Mouse (Mus musculus): ENCODE measurements around the gene Def6. TPM values are rescaled to one million over a fixed set of nuclear protein-coding genes. Genes with fewer than 3 reads are reported as not detected.

Gene Def6
- polyA plus RNA-seq, 1 experiment from 2014 or later = 2.4 TPM

- Histone ChIP-seq H3K4me2 (peak within 1 kb of the TSS; percentile 92), H3K9ac (peak within 1 kb of the TSS; percentile 91), H3K36me3 (ENCODE audit: insufficient read depth) (no peaks in the 10 kb centered on the region), H3K4me1 (ENCODE audit: insufficient read depth) (peaks cover 28% of the 10 kb centered on the region), H3K4me3 (ENCODE audit: low read depth, low read length) (peak within 1 kb of the TSS; percentile 82), H3K9me3 (ENCODE audit: low read depth, low read length) (no peaks in the 10 kb centered on the region), H3K27ac (ENCODE audit: low read depth) (peak within 1 kb of the TSS; percentile 95), H3K27me3 (ENCODE audit: insufficient read depth, low read length) (no peaks in the 10 kb centered on the region)
- DNase-seq = peak; percentile 96
- under 1% methylated on average over 79 of the region's 82 CpGs for WGBS
- peak; percentile 83 for ATAC-seq (ENCODE audit: insufficient read depth)
- TF ChIP-seq CTCF (IDR thresholded peaks at IDR 0.05; ENCODE audit: low read depth) = no peak
Observed at GRCm38 (mm10) chr17:28176775-28177539, 30.6 kb upstream of the Def6 start, which contains the start of gene Zfp523. Gene Zfp523 (plus strand): TSS chr17:28177129.

GRCm38 (mm10) chr17:28177540-28178046 lies 30.0 kb upstream of the Def6 start:
- Histone ChIP-seq H3K4me3 (ENCODE audit: low read depth, low read length) (peak overlapping the region; percentile 82), H3K4me2 (peak overlapping the region; percentile 92), H3K4me1 (ENCODE audit: insufficient read depth) (peaks cover 28% of the 10 kb centered on the region), H3K9me3 (ENCODE audit: low read depth, low read length) (no peaks in the 10 kb centered on the region), H3K36me3 (ENCODE audit: insufficient read depth) (no peaks in the 10 kb centered on the region), H3K27ac (ENCODE audit: low read depth) (peak overlapping the region; percentile 95), H3K27me3 (ENCODE audit: insufficient read depth, low read length) (no peaks in the 10 kb centered on the region), H3K9ac (peak overlapping the region; percentile 91)
- ATAC-seq (ENCODE audit: insufficient read depth) (peak; percentile 80), DNase-seq (peak; percentile 62)
- TF ChIP-seq CTCF (IDR thresholded peaks at IDR 0.05; ENCODE audit: low read depth) = no peak
- 6% methylated on average over 20 of the region's 22 CpGs for WGBS

DNA sequence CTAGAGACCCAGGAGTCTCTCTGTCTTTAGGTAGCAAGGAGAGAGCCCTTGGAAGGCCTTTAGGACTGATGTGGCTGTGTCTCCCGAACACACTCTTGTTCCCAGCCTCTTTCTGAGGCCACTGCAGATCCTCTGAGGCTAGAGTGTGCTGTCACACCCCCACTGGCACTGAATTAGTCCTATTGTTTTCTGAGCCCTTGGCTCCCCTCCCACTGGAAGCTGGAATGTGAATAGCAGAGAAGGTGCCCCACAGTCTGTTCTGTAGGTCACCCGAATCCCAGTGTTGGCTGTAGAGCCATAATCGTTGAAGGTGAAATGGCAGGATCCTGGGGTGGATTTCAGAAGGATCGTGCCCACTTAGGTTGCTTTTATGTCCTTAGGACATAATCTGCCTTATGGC lies 27.2 kb upstream of the Def6 start:
- Histone ChIP-seq H3K4me1 (ENCODE audit: insufficient read depth) (peaks cover 22% of the 10 kb centered on the region), H3K9me3 (ENCODE audit: low read depth, low read length) (no peaks in the 10 kb centered on the region), H3K4me3 (ENCODE audit: low read depth, low read length) (no peak overlapping the region), H3K36me3 (ENCODE audit: insufficient read depth) (no peaks in the 10 kb centered on the region), H3K27ac (ENCODE audit: low read depth) (no peak overlapping the region; the same call in 1 of the 2 replicates), H3K9ac (no peak overlapping the region), H3K27me3 (ENCODE audit: insufficient read depth, low read length) (no peaks in the 10 kb centered on the region), H3K4me2 (peak overlapping the region; percentile 4; the same call in 1 of the 2 replicates)
- DNase-seq (peak; percentile 39), ATAC-seq (ENCODE audit: insufficient read depth) (no peak)
- TF ChIP-seq CTCF (IDR thresholded peaks at IDR 0.05; ENCODE audit: low read depth) = no peak
- 57% methylated on average over 4 of the region's 4 CpGs for WGBS

DNA sequence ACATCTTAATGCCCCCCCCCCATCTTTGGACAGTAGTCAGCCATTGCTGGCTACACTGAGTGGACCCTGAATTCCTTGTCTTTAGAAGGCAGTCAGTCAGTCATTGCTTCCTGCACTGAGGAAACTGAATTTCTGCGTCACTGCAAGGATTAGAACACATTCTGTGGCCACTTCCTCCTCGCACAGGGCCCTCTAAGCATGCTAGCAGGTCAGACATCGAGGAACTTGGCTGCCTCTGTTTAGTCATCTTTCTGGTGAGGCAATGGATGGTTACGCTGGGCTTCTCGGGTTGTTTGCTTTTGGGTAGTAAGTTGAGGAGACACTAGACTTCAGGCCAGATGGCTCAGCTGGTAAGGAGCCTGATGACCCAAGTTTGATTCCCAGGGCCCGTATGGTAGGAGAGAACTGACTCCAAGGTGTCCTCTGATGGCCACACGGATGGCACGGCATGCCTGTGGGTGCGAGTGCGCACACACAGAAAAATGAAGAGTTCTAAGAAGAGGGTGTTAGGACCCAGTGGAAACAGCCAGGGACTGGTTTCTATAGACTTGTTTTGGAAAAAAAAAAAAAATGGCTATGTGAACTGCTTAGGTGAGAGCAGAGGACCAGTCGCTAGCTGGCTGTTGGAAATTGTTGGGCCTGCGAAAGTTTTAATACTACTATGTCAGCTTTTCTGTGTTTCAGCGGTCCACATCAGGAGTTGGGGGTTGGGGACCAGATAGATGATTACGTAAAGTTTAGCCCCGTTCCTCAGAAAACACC lies 26.6 kb upstream of the Def6 start:
- WGBS = 58% methylated on average over 15 of the region's 15 CpGs
- H3K4me3 ChIP-seq (ENCODE audit: low read depth, low read length) = no peak overlapping the region
- ATAC-seq (ENCODE audit: insufficient read depth) (no peak), DNase-seq (no peak)
- no peaks in the 10 kb centered on the region for H3K36me3 ChIP-seq (ENCODE audit: insufficient read depth)
- H3K27me3 ChIP-seq (ENCODE audit: insufficient read depth, low read length) = no peaks in the 10 kb centered on the region
- H3K27ac ChIP-seq (ENCODE audit: low read depth) = peak overlapping the region; percentile 1; the same call in 1 of the 2 replicates
- no peak overlapping the region for H3K9ac ChIP-seq
- H3K9me3 ChIP-seq (ENCODE audit: low read depth, low read length) = no peaks in the 10 kb centered on the region
- H3K4me1 ChIP-seq (ENCODE audit: insufficient read depth) = peaks cover 22% of the 10 kb centered on the region
- no peak for TF ChIP-seq CTCF (IDR thresholded peaks at IDR 0.05; ENCODE audit: low read depth)
- H3K4me2 ChIP-seq = no peak overlapping the region

GRCm38 (mm10) chr17:28184971-28185638 lies 22.5 kb upstream of the Def6 start:
- Histone ChIP-seq H3K4me1 (ENCODE audit: insufficient read depth) (peaks cover 13% of the 10 kb centered on the region), H3K4me2 (no peak overlapping the region), H3K27me3 (ENCODE audit: insufficient read depth, low read length) (no peaks in the 10 kb centered on the region), H3K36me3 (ENCODE audit: insufficient read depth) (peaks cover 5% of the 10 kb centered on the region), H3K9ac (no peak overlapping the region), H3K9me3 (ENCODE audit: low read depth, low read length) (no peaks in the 10 kb centered on the region), H3K27ac (ENCODE audit: low read depth) (no peak overlapping the region), H3K4me3 (ENCODE audit: low read depth, low read length) (no peak overlapping the region)
- TF ChIP-seq CTCF (IDR thresholded peaks at IDR 0.05; ENCODE audit: low read depth) = no peak
- DNase-seq (no peak), ATAC-seq (ENCODE audit: insufficient read depth) (no peak)
- WGBS = 67% methylated on average over 7 of the region's 7 CpGs

DNA sequence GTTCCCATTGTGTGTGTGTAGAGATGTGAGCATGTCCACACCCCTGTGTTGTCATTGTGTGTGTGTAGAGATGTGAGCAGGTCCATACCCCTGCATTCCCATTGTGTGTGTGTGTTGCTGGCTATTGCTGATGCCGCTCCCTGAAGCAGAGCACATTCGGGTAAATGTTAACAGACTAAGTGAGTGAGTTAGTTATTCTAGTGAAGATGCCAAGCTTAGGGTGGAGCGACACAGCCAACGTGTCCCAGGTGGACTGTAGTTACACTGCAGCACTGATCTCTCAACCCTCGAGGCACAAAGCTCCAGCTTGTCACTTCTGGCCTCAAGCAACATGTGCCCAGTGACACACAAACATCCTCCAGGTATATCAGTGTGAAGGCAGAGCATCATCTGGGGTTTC lies 19.3 kb upstream of the Def6 start:
- no peak for TF ChIP-seq CTCF (IDR thresholded peaks at IDR 0.05; ENCODE audit: low read depth)
- Histone ChIP-seq H3K27me3 (ENCODE audit: insufficient read depth, low read length) (no peaks in the 10 kb centered on the region), H3K9me3 (ENCODE audit: low read depth, low read length) (no peaks in the 10 kb centered on the region), H3K27ac (ENCODE audit: low read depth) (no peak overlapping the region), H3K4me3 (ENCODE audit: low read depth, low read length) (no peak overlapping the region), H3K9ac (no peak overlapping the region), H3K4me2 (no peak overlapping the region), H3K36me3 (ENCODE audit: insufficient read depth) (peaks cover 32% of the 10 kb centered on the region), H3K4me1 (ENCODE audit: insufficient read depth) (no peaks in the 10 kb centered on the region)
- 83% methylated on average over 5 of the region's 5 CpGs for WGBS
- DNase-seq = no peak
- no peak for ATAC-seq (ENCODE audit: insufficient read depth)

Data from lung, embryonic 14.5 days (tissue).